Mouse (Mus musculus): ENCODE data around the gene Sry. TPM values are rescaled to one million over a fixed set of nuclear protein-coding genes. Genes with fewer than 3 reads are reported as not detected.

Gene Sry
- not detected in 2 replicates for polyA plus RNA-seq (2014; fragmentation: Nextera tagmentation; extraction: Ambion mirVana)

- no peak within 1 kb of the TSS for H3K4me3 ChIP-seq (ENCODE audit: control insufficient read depth in 1 of 2, insufficient read depth in 1 of 2, low read depth in 1 of 2, low read length in 2 of 2)
- H3K36me3 ChIP-seq (ENCODE audit: control insufficient read depth, insufficient read depth, low read length) = no peaks in the 10 kb centered on the region
- H3K4me2 ChIP-seq (ENCODE audit: low read length) = no peak within 1 kb of the TSS
- ATAC-seq (ENCODE audit: insufficient number of reproducible peaks, insufficient read depth, low FRiP score, low read depth) = no peak
- no peaks in the 10 kb centered on the region for H3K27me3 ChIP-seq (ENCODE audit: control insufficient read depth, insufficient read depth, low read length)
- H3K9ac ChIP-seq (ENCODE audit: low read length) = no peak within 1 kb of the TSS
- H3K9me3 ChIP-seq (ENCODE audit: control insufficient read depth, low read length) = no peaks in the 10 kb centered on the region
- WGBS = 49% methylated on average over 2 of the region's 2 CpGs
- no peaks in the 10 kb centered on the region for H3K4me1 ChIP-seq (ENCODE audit: control insufficient read depth in 2 of 2, insufficient read depth in 2 of 2, low read length in 2 of 2)
- no peak within 1 kb of the TSS for H3K27ac ChIP-seq (replicated peaks in 1 of 2; ENCODE audit: control insufficient read depth in 1 of 2, insufficient read depth in 1 of 2, low read depth in 2 of 2, low read length in 2 of 2)
Observed at GRCm38 (mm10) chrY:2663558-2663957, at the start of gene Sry. Gene Sry, minus strand, starts transcription at chrY:2663658.

Other genes starting within 250 kb of the Sry start
- not detected in 2 replicates for gene H2al2c, start 64.6 kb downstream of the Sry start, polyA plus RNA-seq (2014; fragmentation: Nextera tagmentation; extraction: Ambion mirVana)
- not detected in 2 replicates for gene H2al2b, start 57.0 kb upstream of the Sry start, polyA plus RNA-seq (2014; fragmentation: Nextera tagmentation; extraction: Ambion mirVana)
- not detected in 2 replicates for gene Gm4064, start 132.5 kb upstream of the Sry start, polyA plus RNA-seq (2014; fragmentation: Nextera tagmentation; extraction: Ambion mirVana)
- not detected in 2 replicates for gene Rbmy, start 167.0 kb upstream of the Sry start, polyA plus RNA-seq (2014; fragmentation: Nextera tagmentation; extraction: Ambion mirVana)
- gene Gm10256, start 167.0 kb upstream of the Sry start, polyA plus RNA-seq (2014; fragmentation: Nextera tagmentation; extraction: Ambion mirVana) = not detected in 2 replicates
- gene Gm10352, start 237.3 kb upstream of the Sry start, polyA plus RNA-seq (2014; fragmentation: Nextera tagmentation; extraction: Ambion mirVana) = not detected in 2 replicates

Data from heart, embryonic 14.5 days (tissue).